Mouse (Mus musculus): ENCODE measurements around the gene 1700056E22Rik.

1700056E22Rik gene

GRCm38 (mm10) chr1:184019042-184019721 lies 14.9 kb downstream of the 1700056E22Rik start:
- DNase-seq: no peak

- DNase-seq: no peak
Measured at GRCm38 (mm10) chr1:184017606-184018005, 16.5 kb downstream of the 1700056E22Rik start.

- DNase-seq: no peak
Measured at GRCm38 (mm10) chr1:184015995-184016730, 17.9 kb downstream of the 1700056E22Rik start.

GRCm38 (mm10) chr1:184014091-184014490 lies 20.0 kb downstream of the 1700056E22Rik start:
- DNase-seq: no peak

GRCm38 (mm10) chr1:184013106-184013505 lies 21.0 kb downstream of the 1700056E22Rik start, which contains the start of gene Dusp10:
Gene Dusp10 (plus strand): TSS chr1:184013302.
- DNase-seq: no peak

- DNase-seq: no peak
Measured at GRCm38 (mm10) chr1:184011311-184011710, 22.8 kb downstream of the 1700056E22Rik start.

- DNase-seq: no peak
Measured at GRCm38 (mm10) chr1:184006086-184006485, 28.0 kb downstream of the 1700056E22Rik start.

GRCm38 (mm10) chr1:184005315-184006058 lies 28.6 kb downstream of the 1700056E22Rik start:
- no peak for DNase-seq

GRCm38 (mm10) chr1:184004311-184004710 lies 29.8 kb downstream of the 1700056E22Rik start:
- DNase-seq: no peak

- DNase-seq: no peak
Measured at GRCm38 (mm10) chr1:184002470-184002869, 31.6 kb downstream of the 1700056E22Rik start.

- no peak for DNase-seq
Measured at GRCm38 (mm10) chr1:183997207-183997606, 36.9 kb downstream of the 1700056E22Rik start.

GRCm38 (mm10) chr1:183991921-183992320 lies 42.2 kb downstream of the 1700056E22Rik start:
- DNase-seq: no peak

GRCm38 (mm10) chr1:183987711-183988245 lies 46.3 kb downstream of the 1700056E22Rik start:
- DNase-seq: no peak

Data from kidney, adult 18-20 months (tissue).